Mouse (Mus musculus): ENCODE data around the gene Pdp2. TPM values are rescaled to one million over a fixed set of nuclear protein-coding genes. Genes with fewer than 3 reads are reported as not detected.
A peak's percentile ranks its signal among the peaks of the same experiment; 100 is the strongest.

The Pdp2 gene
- polyA plus RNA-seq, 1 experiment from 2014 or later = 12.2 TPM

DNA sequence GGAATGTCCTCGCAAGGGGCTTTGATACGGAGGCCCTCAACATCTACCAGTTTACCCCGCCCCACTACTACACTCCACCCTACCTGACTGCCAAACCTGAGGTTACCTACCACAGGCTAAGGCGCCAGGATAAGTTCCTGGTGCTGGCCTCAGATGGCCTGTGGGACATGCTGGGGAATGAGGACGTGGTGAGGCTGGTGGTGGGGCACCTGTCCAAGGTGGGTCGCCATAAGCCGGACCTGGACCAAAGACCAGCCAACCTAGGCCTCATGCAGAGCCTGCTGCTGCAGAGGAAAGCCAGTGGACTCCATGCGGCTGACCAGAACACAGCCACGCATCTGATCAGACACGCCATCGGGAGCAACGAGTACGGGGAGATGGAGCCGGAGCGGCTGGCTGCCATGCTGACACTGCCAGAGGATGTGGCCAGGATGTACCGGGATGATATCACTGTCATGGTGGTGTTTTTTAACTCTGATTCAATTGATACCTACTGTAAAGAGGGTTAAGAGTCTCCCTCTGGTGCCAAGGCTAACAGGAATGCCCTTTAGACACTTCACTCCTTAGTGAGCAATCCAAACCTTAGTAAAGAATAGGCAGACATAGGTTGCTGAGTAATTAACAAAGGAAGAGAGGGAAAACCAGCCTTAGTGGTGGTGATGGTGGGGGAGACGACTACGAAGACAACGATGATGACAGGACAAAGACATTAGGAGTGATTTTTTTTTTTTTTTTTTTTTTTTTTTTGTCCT, 3.5 kb downstream of the Pdp2 start:
- Histone ChIP-seq H3K9me3 (ENCODE audit: control insufficient read depth) (no peaks in the 10 kb centered on the region), H3K4me1 (replicated peaks; ENCODE audit: control insufficient read depth, insufficient read depth, low read length) (no peaks in the 10 kb centered on the region; the same call in 1 of the 2 replicates), H3K27me3 (replicated peaks; ENCODE audit: control insufficient read depth, insufficient read depth, low read length) (no peaks in the 10 kb centered on the region), H3K4me2 (replicated peaks; ENCODE audit: low read depth) (no peak overlapping the region), H3K9ac (ENCODE audit: low read depth, low read length) (no peak overlapping the region), H3K36me3 (ENCODE audit: control insufficient read depth, insufficient read depth) (peaks cover 29% of the 10 kb centered on the region), H3K4me3 (ENCODE audit: low read depth, low read length) (no peak overlapping the region), H3K27ac (ENCODE audit: low read depth, low read length) (no peak overlapping the region)
- no peak for ATAC-seq
- no peak for TF ChIP-seq CTCF (IDR thresholded peaks at IDR 0.05; ENCODE audit: low read depth)
- WGBS = 94% methylated on average over 19 of the region's 19 CpGs

- H3K36me3 ChIP-seq (ENCODE audit: control insufficient read depth, insufficient read depth) = peaks cover 29% of the 10 kb centered on the region
- no peak for TF ChIP-seq CTCF (IDR thresholded peaks at IDR 0.05; ENCODE audit: low read depth)
- no peak overlapping the region for H3K9ac ChIP-seq (ENCODE audit: low read depth, low read length)
- H3K4me2 ChIP-seq (replicated peaks; ENCODE audit: low read depth) = no peak overlapping the region
- whole genome bisulfite sequencing = 81% methylated on average over 21 of the region's 21 CpGs
- ATAC-seq = no peak
- no peak overlapping the region for H3K4me3 ChIP-seq (ENCODE audit: low read depth, low read length)
- no peak overlapping the region for H3K27ac ChIP-seq (ENCODE audit: low read depth, low read length)
- H3K27me3 ChIP-seq (replicated peaks; ENCODE audit: control insufficient read depth, insufficient read depth, low read length) = no peaks in the 10 kb centered on the region
- no peaks in the 10 kb centered on the region for H3K9me3 ChIP-seq (ENCODE audit: control insufficient read depth)
- H3K4me1 ChIP-seq (replicated peaks; ENCODE audit: control insufficient read depth, insufficient read depth, low read length) = no peaks in the 10 kb centered on the region; the same call in 1 of the 2 replicates
Measured at GRCm38 (mm10) chr8:104595773-104596536, 4.7 kb downstream of the Pdp2 start.

DNA sequence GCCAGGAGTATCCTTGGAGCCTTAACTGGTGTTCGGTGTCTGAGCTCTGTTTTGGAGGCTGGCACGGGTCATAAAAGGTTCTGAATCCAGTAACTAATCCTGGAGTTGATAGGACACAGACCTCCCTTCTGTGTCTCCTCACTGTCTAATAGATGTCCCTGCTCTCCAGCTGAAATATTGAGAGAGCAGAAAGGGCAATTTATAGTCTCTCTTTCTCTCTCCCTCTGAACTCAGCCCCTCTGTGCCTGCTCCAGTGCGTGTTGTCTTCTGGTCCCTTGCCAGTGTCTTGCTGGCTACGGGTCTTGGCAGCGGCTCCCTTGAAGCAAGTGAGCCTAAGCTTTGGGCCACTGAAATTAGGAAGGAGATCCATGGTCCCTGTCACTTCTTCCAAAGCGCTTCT, 6.4 kb downstream of the Pdp2 start:
- 63% methylated on average over 6 of the region's 6 CpGs for WGBS
- H3K9ac ChIP-seq (ENCODE audit: low read depth, low read length) = no peak overlapping the region
- no peak for ATAC-seq
- H3K4me2 ChIP-seq (replicated peaks; ENCODE audit: low read depth) = no peak overlapping the region
- H3K36me3 ChIP-seq (ENCODE audit: control insufficient read depth, insufficient read depth) = peaks cover 29% of the 10 kb centered on the region
- H3K4me1 ChIP-seq (replicated peaks; ENCODE audit: control insufficient read depth, insufficient read depth, low read length) = peaks cover 5% of the 10 kb centered on the region; the same call in 1 of the 2 replicates
- H3K27me3 ChIP-seq (replicated peaks; ENCODE audit: control insufficient read depth, insufficient read depth, low read length) = no peaks in the 10 kb centered on the region
- H3K9me3 ChIP-seq (ENCODE audit: control insufficient read depth) = no peaks in the 10 kb centered on the region
- TF ChIP-seq CTCF (IDR thresholded peaks at IDR 0.05; ENCODE audit: low read depth) = no peak
- no peak overlapping the region for H3K4me3 ChIP-seq (ENCODE audit: low read depth, low read length)
- H3K27ac ChIP-seq (ENCODE audit: low read depth, low read length) = no peak overlapping the region

- Histone ChIP-seq H3K27ac (ENCODE audit: low read depth, low read length) (no peak overlapping the region), H3K36me3 (ENCODE audit: control insufficient read depth, insufficient read depth) (peaks cover 28% of the 10 kb centered on the region), H3K27me3 (replicated peaks; ENCODE audit: control insufficient read depth, insufficient read depth, low read length) (no peaks in the 10 kb centered on the region), H3K9me3 (ENCODE audit: control insufficient read depth) (no peaks in the 10 kb centered on the region), H3K4me2 (replicated peaks; ENCODE audit: low read depth) (no peak overlapping the region), H3K4me3 (ENCODE audit: low read depth, low read length) (no peak overlapping the region), H3K4me1 (replicated peaks; ENCODE audit: control insufficient read depth, insufficient read depth, low read length) (peaks cover 5% of the 10 kb centered on the region; the same call in 1 of the 2 replicates), H3K9ac (ENCODE audit: low read depth, low read length) (no peak overlapping the region)
- TF ChIP-seq CTCF (IDR thresholded peaks at IDR 0.05; ENCODE audit: low read depth) = no peak
- 34% methylated on average over 6 of the region's 6 CpGs for WGBS
- no peak for ATAC-seq
Measured at GRCm38 (mm10) chr8:104598496-104598895, 7.2 kb downstream of the Pdp2 start.

- Histone ChIP-seq H3K9me3 (ENCODE audit: control insufficient read depth) (no peaks in the 10 kb centered on the region), H3K4me3 (ENCODE audit: low read depth, low read length) (no peak overlapping the region), H3K27ac (ENCODE audit: low read depth, low read length) (no peak overlapping the region), H3K4me1 (replicated peaks; ENCODE audit: control insufficient read depth, insufficient read depth, low read length) (peaks cover 5% of the 10 kb centered on the region; the same call in 1 of the 2 replicates), H3K36me3 (ENCODE audit: control insufficient read depth, insufficient read depth) (peaks cover 3% of the 10 kb centered on the region; the same call in 1 of the 2 replicates), H3K9ac (ENCODE audit: low read depth, low read length) (no peak overlapping the region), H3K27me3 (replicated peaks; ENCODE audit: control insufficient read depth, insufficient read depth, low read length) (no peaks in the 10 kb centered on the region), H3K4me2 (replicated peaks; ENCODE audit: low read depth) (peak overlapping the region; percentile 59; the same call in 1 of the 2 replicates)
- ATAC-seq = no peak
- WGBS = 32% methylated on average over 7 of the region's 7 CpGs
- no peak for TF ChIP-seq CTCF (IDR thresholded peaks at IDR 0.05; ENCODE audit: low read depth)
Measured at GRCm38 (mm10) chr8:104601386-104601785, 10.1 kb downstream of the Pdp2 start.

DNA sequence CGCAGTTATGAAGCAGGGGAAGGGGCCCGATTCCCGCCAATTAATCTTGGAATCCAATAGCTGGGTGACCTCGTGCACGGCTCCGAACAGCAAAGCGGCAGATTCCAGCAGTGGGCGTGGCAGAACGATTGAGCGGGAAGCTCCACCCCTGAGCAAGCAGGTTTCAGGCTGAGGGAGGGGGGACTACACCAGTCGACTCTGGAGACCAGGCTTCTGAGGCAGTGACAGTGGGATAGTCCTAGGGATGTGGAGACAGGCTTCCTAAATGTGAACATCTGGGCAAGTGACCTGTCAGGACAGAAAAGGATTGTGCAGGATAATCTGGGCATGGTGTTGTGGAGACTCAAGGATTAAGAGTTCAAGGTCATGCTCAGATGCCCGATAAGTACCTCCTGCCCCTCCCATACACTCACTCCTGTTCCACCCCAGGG, 10.7 kb downstream of the Pdp2 start:
- no peak overlapping the region for H3K9ac ChIP-seq (ENCODE audit: low read depth, low read length)
- no peaks in the 10 kb centered on the region for H3K27me3 ChIP-seq (replicated peaks; ENCODE audit: control insufficient read depth, insufficient read depth, low read length)
- H3K27ac ChIP-seq (ENCODE audit: low read depth, low read length) = no peak overlapping the region
- H3K4me2 ChIP-seq (replicated peaks; ENCODE audit: low read depth) = peak overlapping the region; percentile 59
- peak overlapping the region; percentile 21 for H3K4me3 ChIP-seq (ENCODE audit: low read depth, low read length)
- WGBS = under 1% methylated on average over 12 of the region's 12 CpGs
- TF ChIP-seq CTCF (IDR thresholded peaks at IDR 0.05; ENCODE audit: low read depth) = no peak
- H3K9me3 ChIP-seq (ENCODE audit: control insufficient read depth) = no peaks in the 10 kb centered on the region
- no peak for ATAC-seq
- H3K4me1 ChIP-seq (replicated peaks; ENCODE audit: control insufficient read depth, insufficient read depth, low read length) = peaks cover 5% of the 10 kb centered on the region; the same call in 1 of the 2 replicates
- no peaks in the 10 kb centered on the region for H3K36me3 ChIP-seq (ENCODE audit: control insufficient read depth, insufficient read depth)

Data from intestine, postnatal 0 days (tissue).